Mouse (Mus musculus): ENCODE results near the gene Lbx1. TPM values are rescaled to one million over a fixed set of nuclear protein-coding genes. Genes with fewer than 3 reads are reported as not detected.

Lbx1 gene
- polyA plus RNA-seq, 1 experiment from 2014 or later: 10.8 TPM

GRCm38 (mm10) chr19:45242348-45243263 is 7.0 kb upstream of the Lbx1 start:
- ATAC-seq (ENCODE audit: low FRiP score): no peak
- Histone ChIP-seq H3K27me3 (peaks cover 98% of the 10 kb centered on the region), H3K36me3 (no peaks in the 10 kb centered on the region), H3K9ac (no peak overlapping the region), H3K9me3 (replicated peaks) (no peaks in the 10 kb centered on the region), H3K27ac (no peak overlapping the region), H3K4me2 (replicated peaks) (peak overlapping the region; percentile 21), H3K4me1 (peaks cover 10% of the 10 kb centered on the region), H3K4me3 (no peak overlapping the region)
- WGBS: 1% methylated on average over 23 of the region's 23 CpGs

GRCm38 (mm10) chr19:45242017-45242347 is 6.4 kb upstream of the Lbx1 start:
- Histone ChIP-seq H3K27me3 (peaks cover 98% of the 10 kb centered on the region), H3K27ac (no peak overlapping the region), H3K4me1 (peaks cover 10% of the 10 kb centered on the region), H3K4me2 (replicated peaks) (no peak overlapping the region), H3K36me3 (no peaks in the 10 kb centered on the region), H3K9me3 (replicated peaks) (no peaks in the 10 kb centered on the region), H3K4me3 (no peak overlapping the region), H3K9ac (no peak overlapping the region)
- ATAC-seq (ENCODE audit: low FRiP score): no peak
- 5% methylated on average over 4 of the region's 4 CpGs for WGBS

- H3K36me3 ChIP-seq: no peaks in the 10 kb centered on the region
- peaks cover 97% of the 10 kb centered on the region for H3K27me3 ChIP-seq
- no peaks in the 10 kb centered on the region for H3K9me3 ChIP-seq (replicated peaks)
- no peak overlapping the region for H3K4me3 ChIP-seq
- no peak overlapping the region for H3K9ac ChIP-seq
- H3K4me1 ChIP-seq: peaks cover 28% of the 10 kb centered on the region
- H3K27ac ChIP-seq: no peak overlapping the region
- 5% methylated on average over 2 of the region's 2 CpGs for WGBS
- H3K4me2 ChIP-seq (replicated peaks): no peak overlapping the region
- no peak for ATAC-seq (ENCODE audit: low FRiP score)
Measured at GRCm38 (mm10) chr19:45240026-45240425, 4.4 kb upstream of the Lbx1 start.

- H3K9ac ChIP-seq: no peak overlapping the region
- H3K4me2 ChIP-seq (replicated peaks): no peak overlapping the region
- H3K4me3 ChIP-seq: no peak overlapping the region
- 7% methylated on average over 1 of the region's 1 CpGs for WGBS
- peaks cover 97% of the 10 kb centered on the region for H3K27me3 ChIP-seq
- no peak overlapping the region for H3K27ac ChIP-seq
- no peaks in the 10 kb centered on the region for H3K9me3 ChIP-seq (replicated peaks)
- peaks cover 30% of the 10 kb centered on the region for H3K4me1 ChIP-seq
- no peak for ATAC-seq (ENCODE audit: low FRiP score)
- no peaks in the 10 kb centered on the region for H3K36me3 ChIP-seq
Measured at GRCm38 (mm10) chr19:45239191-45239590, 3.6 kb upstream of the Lbx1 start.

- Histone ChIP-seq H3K27ac (no peak overlapping the region), H3K4me1 (peaks cover 29% of the 10 kb centered on the region), H3K27me3 (peaks cover 94% of the 10 kb centered on the region), H3K9ac (peak overlapping the region; percentile 35), H3K4me3 (peak overlapping the region; percentile 43), H3K9me3 (replicated peaks) (no peaks in the 10 kb centered on the region), H3K36me3 (no peaks in the 10 kb centered on the region), H3K4me2 (replicated peaks) (peak overlapping the region; percentile 49)
- 4% methylated on average over 3 of the region's 3 CpGs for WGBS
- ATAC-seq (ENCODE audit: low FRiP score): no peak
Measured at GRCm38 (mm10) chr19:45237665-45238209, 2.1 kb upstream of the Lbx1 start.

- WGBS: 1% methylated on average over 8 of the region's 8 CpGs
- peak overlapping the region; percentile 49 for H3K4me2 ChIP-seq (replicated peaks)
- H3K4me1 ChIP-seq: peaks cover 24% of the 10 kb centered on the region
- H3K9me3 ChIP-seq (replicated peaks): no peaks in the 10 kb centered on the region
- H3K27me3 ChIP-seq: peaks cover 92% of the 10 kb centered on the region
- no peak for ATAC-seq (ENCODE audit: low FRiP score)
- H3K36me3 ChIP-seq: no peaks in the 10 kb centered on the region
- peak overlapping the region; percentile 92 for H3K27ac ChIP-seq
- peak overlapping the region; percentile 43 for H3K4me3 ChIP-seq
- H3K9ac ChIP-seq: peak overlapping the region; percentile 35
Measured at GRCm38 (mm10) chr19:45237099-45237498, 1.5 kb upstream of the Lbx1 start.

- peaks cover 92% of the 10 kb centered on the region for H3K27me3 ChIP-seq
- under 1% methylated on average over 37 of the region's 39 CpGs for WGBS
- H3K4me2 ChIP-seq (replicated peaks): peak overlapping the region; percentile 49
- H3K9me3 ChIP-seq (replicated peaks): no peaks in the 10 kb centered on the region
- peaks cover 31% of the 10 kb centered on the region for H3K4me1 ChIP-seq
- peak overlapping the region; percentile 43 for H3K4me3 ChIP-seq
- peak overlapping the region; percentile 92 for H3K27ac ChIP-seq
- no peaks in the 10 kb centered on the region for H3K36me3 ChIP-seq
- ATAC-seq (ENCODE audit: low FRiP score): peak; percentile 73
- peak overlapping the region; percentile 75 for H3K9ac ChIP-seq
Measured at GRCm38 (mm10) chr19:45236363-45236942, 841 bp upstream of the Lbx1 start.

- Histone ChIP-seq H3K4me2 (replicated peaks) (peak overlapping the region; percentile 49), H3K9ac (peak overlapping the region; percentile 75), H3K27ac (peak overlapping the region; percentile 92), H3K27me3 (peaks cover 90% of the 10 kb centered on the region), H3K4me1 (peaks cover 38% of the 10 kb centered on the region), H3K36me3 (no peaks in the 10 kb centered on the region), H3K9me3 (replicated peaks) (no peaks in the 10 kb centered on the region), H3K4me3 (peak overlapping the region; percentile 43)
- no peak for ATAC-seq (ENCODE audit: low FRiP score)
- WGBS: under 1% methylated on average over 28 of the region's 53 CpGs
Measured at GRCm38 (mm10) chr19:45235331-45235741, 276 bp downstream of the Lbx1 start.

GRCm38 (mm10) chr19:45234771-45235231 is 811 bp downstream of the Lbx1 start:
- peaks cover 91% of the 10 kb centered on the region for H3K27me3 ChIP-seq
- ATAC-seq (ENCODE audit: low FRiP score): no peak
- no peaks in the 10 kb centered on the region for H3K36me3 ChIP-seq
- H3K27ac ChIP-seq: peak overlapping the region; percentile 92
- H3K4me1 ChIP-seq: peaks cover 38% of the 10 kb centered on the region
- H3K4me2 ChIP-seq (replicated peaks): peak overlapping the region; percentile 49
- no peaks in the 10 kb centered on the region for H3K9me3 ChIP-seq (replicated peaks)
- H3K9ac ChIP-seq: peak overlapping the region; percentile 75
- 0% methylated on average over 37 of the region's 42 CpGs for WGBS
- H3K4me3 ChIP-seq: peak overlapping the region; percentile 43

GRCm38 (mm10) chr19:45234191-45234770 is 1.3 kb downstream of the Lbx1 start:
- Histone ChIP-seq H3K27ac (peak overlapping the region; percentile 92), H3K9me3 (replicated peaks) (no peaks in the 10 kb centered on the region), H3K4me2 (replicated peaks) (peak overlapping the region; percentile 49), H3K4me3 (peak overlapping the region; percentile 43), H3K36me3 (no peaks in the 10 kb centered on the region), H3K9ac (peak overlapping the region; percentile 75), H3K4me1 (peaks cover 39% of the 10 kb centered on the region), H3K27me3 (peaks cover 92% of the 10 kb centered on the region)
- no peak for ATAC-seq (ENCODE audit: low FRiP score)
- WGBS: 1% methylated on average over 22 of the region's 22 CpGs

GRCm38 (mm10) chr19:45233496-45234127 is 2.0 kb downstream of the Lbx1 start:
- Histone ChIP-seq H3K4me1 (peaks cover 45% of the 10 kb centered on the region), H3K27me3 (peaks cover 92% of the 10 kb centered on the region), H3K9ac (peak overlapping the region; percentile 75), H3K4me2 (replicated peaks) (peak overlapping the region; percentile 46), H3K36me3 (no peaks in the 10 kb centered on the region), H3K9me3 (replicated peaks) (no peaks in the 10 kb centered on the region), H3K4me3 (peak overlapping the region; percentile 43), H3K27ac (peak overlapping the region; percentile 92)
- ATAC-seq (ENCODE audit: low FRiP score): no peak
- whole genome bisulfite sequencing: under 1% methylated on average over 59 of the region's 60 CpGs

Measured in hindbrain, embryonic 12.5 days (tissue).